Comparison of ENCODE assay signal across 24 mouse cellular contexts in the genomic region with DNA sequence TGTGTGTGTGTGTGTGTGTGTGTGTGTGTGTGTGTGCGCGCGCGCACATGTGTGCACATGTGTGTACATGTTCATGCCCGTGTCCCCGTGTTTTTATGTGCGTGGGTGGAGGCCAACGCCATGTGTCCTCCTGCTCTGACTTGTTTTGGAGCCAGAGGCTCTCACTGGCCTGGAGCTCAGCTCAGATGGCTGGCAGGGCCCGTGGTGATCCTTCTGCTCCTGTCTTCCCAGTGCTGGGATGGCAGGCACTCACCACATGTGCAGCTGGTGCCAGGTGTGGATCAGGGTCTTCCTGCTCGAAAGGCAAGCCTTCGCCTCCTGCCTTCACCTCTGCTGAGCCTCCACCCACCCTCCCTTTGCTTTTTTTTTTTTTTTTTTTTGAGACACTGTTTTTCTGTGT. TPM values are rescaled to one million over a fixed set of nuclear protein-coding genes. Genes with fewer than 3 reads are reported as not detected.
A peak's percentile ranks its signal among the peaks of the same experiment; 100 is the strongest.
DNase-seq lines count a peak whose midpoint lies in the region; ATAC-seq and TF ChIP-seq lines count a peak whose summit lies in the region.
"Had no signal": no experiment of that assay in that cellular context is flagged by ENCODE, and none has a peak within 500 bp of the region (broad histone marks: within the 10 kb centered on the region; RNA-seq: fewer than 3 reads in every experiment).

No protein-coding gene starts in this region.

- 90% methylated on average over 11 of the region's 11 CpGs for WGBS in hindbrain, embryonic 10.5 days
- WGBS in hindbrain, embryonic 13.5 days: 91% methylated on average over 11 of the region's 11 CpGs
- 82% methylated on average over 11 of the region's 11 CpGs for WGBS in limb, embryonic 12.5 days
- WGBS in limb, embryonic 10.5 days: 84% methylated on average over 11 of the region's 11 CpGs

- no peak for ATAC-seq in hindbrain, embryonic 13.5 days (ENCODE audit: low FRiP score)
- 0 out of 2 replicates have a peak, but pooled peaks have one; percentile 30 for ATAC-seq in limb, embryonic 12.5 days (ENCODE audit: insufficient number of reproducible peaks, insufficient read depth, low FRiP score, low TSS enrichment, low read depth)
- ATAC-seq: CD4-positive, CD25-positive, alpha-beta regulatory T cell, adult 4 months; forebrain, embryonic 14.5 days; forebrain, embryonic 16.5 days had no signal

- H3K27ac ChIP-seq in hindbrain, embryonic 10.5 days: 0 out of 2 replicates have a peak overlapping the region, but pooled peaks have one; percentile 18
- no peak overlapping the region for H3K27ac ChIP-seq in hindbrain, embryonic 13.5 days
- no peak overlapping the region for H3K27ac ChIP-seq in limb, embryonic 12.5 days
- H3K27ac ChIP-seq in limb, embryonic 10.5 days: no peak overlapping the region
- H3K27ac ChIP-seq: embryonic facial prominence, embryonic 13.5 days; embryonic facial prominence, embryonic 15.5 days; forebrain, embryonic 10.5 days; forebrain, embryonic 12.5 days had no signal

- H3K9me3 ChIP-seq in hindbrain, embryonic 10.5 days: no peaks in the 10 kb centered on the region
- no peaks in the 10 kb centered on the region for H3K9me3 ChIP-seq in hindbrain, embryonic 13.5 days
- H3K9me3 ChIP-seq in limb, embryonic 12.5 days: no peaks in the 10 kb centered on the region
- no peaks in the 10 kb centered on the region for H3K9me3 ChIP-seq in limb, embryonic 10.5 days (replicated peaks)
- H3K9me3 ChIP-seq in E14TG2a.4 (ENCODE audit: low read length): no peaks in the 10 kb centered on the region
- H3K9me3 ChIP-seq: embryonic facial prominence, embryonic 13.5 days; embryonic facial prominence, embryonic 15.5 days; forebrain, embryonic 10.5 days; forebrain, embryonic 12.5 days had no signal

- no peak overlapping the region for H3K4me2 ChIP-seq in hindbrain, embryonic 13.5 days
- no peak overlapping the region for H3K4me2 ChIP-seq in limb, embryonic 12.5 days
- H3K4me2 ChIP-seq: embryonic facial prominence, embryonic 13.5 days; embryonic facial prominence, embryonic 15.5 days; forebrain, embryonic 12.5 days had no signal

- peaks cover 16% of the 10 kb centered on the region; the same call in 1 of the 2 replicates for H3K27me3 ChIP-seq in hindbrain, embryonic 10.5 days (ENCODE audit: insufficient read depth, poor library complexity, severe bottlenecking)
- H3K27me3 ChIP-seq in hindbrain, embryonic 13.5 days: peaks cover 29% of the 10 kb centered on the region
- H3K27me3 ChIP-seq in limb, embryonic 12.5 days: peaks cover 49% of the 10 kb centered on the region
- H3K27me3 ChIP-seq in limb, embryonic 10.5 days (ENCODE audit: low read depth, poor library complexity, severe bottlenecking): peaks cover 66% of the 10 kb centered on the region
- peaks cover 31% of the 10 kb centered on the region for H3K27me3 ChIP-seq in E14TG2a.4 (ENCODE audit: insufficient read depth, low read length)

- no peak for TF ChIP-seq CTCF in E14TG2a.4 (conservative IDR thresholded peaks at IDR 0.05; ENCODE audit: low read length)

- no peak overlapping the region for H3K9ac ChIP-seq in hindbrain, embryonic 13.5 days
- no peak overlapping the region for H3K9ac ChIP-seq in limb, embryonic 12.5 days (replicated peaks)
- H3K9ac ChIP-seq: embryonic facial prominence, embryonic 13.5 days; embryonic facial prominence, embryonic 15.5 days; forebrain, embryonic 12.5 days had no signal

- peaks cover 11% of the 10 kb centered on the region for H3K4me1 ChIP-seq in hindbrain, embryonic 10.5 days (replicated peaks)
- H3K4me1 ChIP-seq in hindbrain, embryonic 13.5 days (replicated peaks): peaks cover 3% of the 10 kb centered on the region
- peaks cover 10% of the 10 kb centered on the region; the same call in 1 of the 2 replicates for H3K4me1 ChIP-seq in limb, embryonic 12.5 days (replicated peaks)
- peaks cover 10% of the 10 kb centered on the region for H3K4me1 ChIP-seq in limb, embryonic 10.5 days
- H3K4me1 ChIP-seq in E14TG2a.4 (replicated peaks; ENCODE audit: low read depth, low read length): peaks cover 40% of the 10 kb centered on the region

- no peaks in the 10 kb centered on the region for H3K36me3 ChIP-seq in hindbrain, embryonic 10.5 days
- H3K36me3 ChIP-seq in hindbrain, embryonic 13.5 days: no peaks in the 10 kb centered on the region
- no peaks in the 10 kb centered on the region for H3K36me3 ChIP-seq in limb, embryonic 12.5 days
- H3K36me3 ChIP-seq in limb, embryonic 10.5 days: no peaks in the 10 kb centered on the region
- no peaks in the 10 kb centered on the region for H3K36me3 ChIP-seq in E14TG2a.4 (ENCODE audit: insufficient read depth, low read length)
- H3K36me3 ChIP-seq: embryonic facial prominence, embryonic 13.5 days; embryonic facial prominence, embryonic 15.5 days; forebrain, embryonic 10.5 days; forebrain, embryonic 12.5 days had no signal

- peak; percentile 70 to 79 for DNase-seq in cerebellum, postnatal 10 days
- no peak for DNase-seq in cerebellum, adult 9-11 months
- no peak for DNase-seq in hindbrain, embryonic 10.5 days (ENCODE audit: low spot score)
- DNase-seq in limb, embryonic 10.5 days (ENCODE audit: low spot score): no peak
- DNase-seq: adrenal gland, adult 2 months; adrenal gland, postnatal 10 days; adrenal gland, postnatal 25 days; B cell, adult 2 months; cerebellum, adult 11 months; cerebellum, adult 18-20 months; cerebellum, adult 9-10 months; cerebellum, postnatal 36 days; embryo, embryonic 11 days had no signal

- H3K4me3 ChIP-seq in hindbrain, embryonic 10.5 days: no peak overlapping the region
- no peak overlapping the region for H3K4me3 ChIP-seq in hindbrain, embryonic 13.5 days
- no peak overlapping the region for H3K4me3 ChIP-seq in limb, embryonic 12.5 days (replicated peaks)
- H3K4me3 ChIP-seq in limb, embryonic 10.5 days: no peak overlapping the region
- peak overlapping the region; percentile 66; the same call in 1 of the 2 replicates for H3K4me3 ChIP-seq in E14TG2a.4 (replicated peaks; ENCODE audit: low read length)
- H3K4me3 ChIP-seq: embryonic facial prominence, embryonic 13.5 days; embryonic facial prominence, embryonic 15.5 days; erythroblast, embryonic 14.5 days; forebrain, embryonic 10.5 days; forebrain, embryonic 12.5 days had no signal

RNA-seq across cellular contexts. Expression of gene Tcf3, which starts 26.2 kb away (rescaled TPM):
- 191 and 198 TPM in 2 replicates for polyA plus RNA-seq in hindbrain, embryonic 10.5 days (2016; fragmentation: Nextera tagmentation; extraction: Ambion mirVana)
- polyA plus RNA-seq in hindbrain, embryonic 13.5 days (2015; fragmentation: Nextera tagmentation; extraction: Ambion mirVana): 60.9 and 62.5 TPM in 2 replicates
- 247 and 274 TPM in 2 replicates for polyA plus RNA-seq in limb, embryonic 12.5 days (2016; fragmentation: Nextera tagmentation; extraction: Ambion mirVana)
- 260 and 283 TPM in 2 replicates for polyA plus RNA-seq in limb, embryonic 10.5 days (2016; fragmentation: Nextera tagmentation; extraction: Ambion mirVana)

RNA-seq across cellular contexts. Expression of gene Onecut3, which starts 35.0 kb away (rescaled TPM):
- 1.1 and 2.0 TPM in 2 replicates for polyA plus RNA-seq in hindbrain, embryonic 10.5 days (2016; fragmentation: Nextera tagmentation; extraction: Ambion mirVana)
- polyA plus RNA-seq in hindbrain, embryonic 13.5 days (2015; fragmentation: Nextera tagmentation; extraction: Ambion mirVana): 2.1 and 2.5 TPM in 2 replicates
- polyA plus RNA-seq in limb, embryonic 12.5 days (2016; fragmentation: Nextera tagmentation; extraction: Ambion mirVana): not detected in 2 replicates
- polyA plus RNA-seq in limb, embryonic 10.5 days (2016; fragmentation: Nextera tagmentation; extraction: Ambion mirVana): not detected in 2 replicates
- polyA plus RNA-seq: adrenal gland, adult 2 months; CD4-positive, CD25-positive, alpha-beta regulatory T cell, adult 4 months; embryonic facial prominence, embryonic 13.5 days; embryonic facial prominence, embryonic 15.5 days; erythroblast, embryonic 14.5 days had no signal

RNA-seq across cellular contexts. Expression of gene Uqcr11, which starts 53.0 kb away (rescaled TPM):
- 648 and 654 TPM in 2 replicates for polyA plus RNA-seq in hindbrain, embryonic 10.5 days (2016; fragmentation: Nextera tagmentation; extraction: Ambion mirVana)
- 575 and 577 TPM in 2 replicates for polyA plus RNA-seq in hindbrain, embryonic 13.5 days (2015; fragmentation: Nextera tagmentation; extraction: Ambion mirVana)
- 416 and 437 TPM in 2 replicates for polyA plus RNA-seq in limb, embryonic 12.5 days (2016; fragmentation: Nextera tagmentation; extraction: Ambion mirVana)
- polyA plus RNA-seq in limb, embryonic 10.5 days (2016; fragmentation: Nextera tagmentation; extraction: Ambion mirVana): 651 and 677 TPM in 2 replicates

Comparison
In these comparisons a context has a peak if more than half of its experiments do, and no peak if none do; other contexts are left out.
1. DNase-seq: peak in cerebellum, postnatal 10 days (2 of 2); none in cerebellum, adult 9-11 months (single experiment), hindbrain, embryonic 10.5 days (single experiment) and limb, embryonic 10.5 days (single experiment).